Mouse (Mus musculus): ENCODE measurements around the gene Nags. TPM values are rescaled to one million over a fixed set of nuclear protein-coding genes. Genes with fewer than 3 reads are reported as not detected.

Gene Nags
- total and polyA plus RNA-seq, 3 experiments: 5.4 to 9.7 TPM; not detected in 1

DNA sequence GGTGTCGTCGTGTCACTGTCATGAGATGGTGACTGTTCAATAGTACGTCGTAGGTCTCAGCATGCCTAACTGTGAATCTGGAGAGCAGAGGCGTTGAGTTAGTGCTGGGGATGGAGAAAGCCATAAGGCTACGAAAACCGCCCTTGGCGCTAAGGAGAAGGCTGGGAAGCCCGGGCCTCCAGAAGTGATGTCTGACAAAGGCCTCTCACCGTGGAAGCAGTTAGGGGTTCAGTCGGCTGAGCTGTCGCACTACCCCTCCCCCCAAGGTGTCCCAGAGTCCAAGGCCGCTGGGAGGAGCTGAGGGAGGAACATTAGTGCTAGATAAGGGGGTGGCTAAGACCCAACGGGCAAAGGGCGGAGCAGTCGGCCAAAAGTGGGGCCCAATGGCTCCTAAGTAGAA is 692 bp downstream of the Nags start:
- Histone ChIP-seq H3K9me3 (replicated peaks; ENCODE audit: insufficient read depth, low read length) (no peaks in the 10 kb centered on the region), H3K9ac (ENCODE audit: control insufficient read depth, low read depth, low read length, poor library complexity, severe bottlenecking) (peak overlapping the region; percentile 71), H3K27ac (ENCODE audit: control insufficient read depth, low read depth, low read length) (no peak overlapping the region), H3K4me3 (ENCODE audit: control insufficient read depth in 1 of 2, insufficient read depth in 1 of 2, low read depth in 2 of 2, low read length in 2 of 2) (peak overlapping the region; percentile 46 to 75), H3K79me2 (ENCODE audit: control insufficient read depth, insufficient read depth, low read length, poor library complexity) (no peaks in the 10 kb centered on the region), H3K36me3 (ENCODE audit: control insufficient read depth in 1 of 2, insufficient read depth in 2 of 2, low read length in 2 of 2) (no peaks in the 10 kb centered on the region), H3K4me1 (ENCODE audit: control insufficient read depth in 1 of 2, insufficient read depth in 2 of 2, low read length in 2 of 2) (peaks cover 0 to 14% of the 10 kb centered on the region in 2 experiments; a peak in 2 of 4 replicates), H3K27me3 (ENCODE audit: control insufficient read depth in 1 of 2, insufficient read depth in 2 of 2, low read length in 2 of 2) (no peaks in the 10 kb centered on the region)
- DNase-seq (ENCODE audit: low read depth, low spot score): peak; percentile 72
- peak; percentile 47 for TF ChIP-seq NELFE (IDR thresholded peaks at IDR 0.05; ENCODE audit: low read depth, low read length)
- no peak for TF ChIP-seq CHD1 (IDR thresholded peaks at IDR 0.05; ENCODE audit: low read depth, low read length)
- TF ChIP-seq CHD2 (IDR thresholded peaks at IDR 0.05; ENCODE audit: low read length): peak; percentile 38; the same call in 1 of the 2 replicates
- no peak for TF ChIP-seq USF1 (IDR thresholded peaks at IDR 0.05; ENCODE audit: low read depth, low read length)
- no peak for TF ChIP-seq GATA1 (IDR thresholded peaks at IDR 0.05; ENCODE audit: low read depth, low read length)
- peak; percentile 53; the same call in 1 of the 2 replicates for TF ChIP-seq MAZ (IDR thresholded peaks at IDR 0.05; ENCODE audit: low read depth, low read length)
- no peak for TF ChIP-seq KAT2A (conservative IDR thresholded peaks at IDR 0.05; ENCODE audit: low read depth, low read length)
- TF ChIP-seq SMC3 (IDR thresholded peaks at IDR 0.05; ENCODE audit: low read depth, low read length): no peak
- TF ChIP-seq TBP (IDR thresholded peaks at IDR 0.05; ENCODE audit: low read depth, low read length): peak; percentile 49; the same call in 1 of the 2 replicates
- TF ChIP-seq MYB (IDR thresholded peaks at IDR 0.05; ENCODE audit: low read depth, low read length): no peak
- no peak for TF ChIP-seq ETS1 (IDR thresholded peaks at IDR 0.05; ENCODE audit: low read depth, low read length)
- peak; percentile 18 to 52; a peak in 2 of 4 replicates for TF ChIP-seq EP300 (IDR thresholded peaks at IDR 0.05; ENCODE audit: low read depth in 1 of 2, low read length in 2 of 2)
- TF ChIP-seq TAL1 (IDR thresholded peaks at IDR 0.05; ENCODE audit: low read length): no peak
- TF ChIP-seq POLR2AphosphoS5 (IDR thresholded peaks at IDR 0.05; ENCODE audit: borderline replicate concordance, low read depth, low read length): no peak
- peak in 1 of 2 experiments; percentile 21; a peak in 1 of 4 replicates for TF ChIP-seq POLR2A (IDR thresholded peaks at IDR 0.05; ENCODE audit: control insufficient read depth in 1 of 2, insufficient read depth in 1 of 2, low read depth in 1 of 2, low read length in 2 of 2, poor library complexity in 1 of 2)
- TF ChIP-seq USF2 (IDR thresholded peaks at IDR 0.05; ENCODE audit: borderline replicate concordance in 1 of 2, insufficient read depth in 1 of 2, low read depth in 1 of 2, low read length in 2 of 2): no peak
- TF ChIP-seq NRF1 (IDR thresholded peaks at IDR 0.05; ENCODE audit: insufficient read depth, low read depth, low read length, poor library complexity, severe bottlenecking): no peak
- TF ChIP-seq ZMIZ1 (IDR thresholded peaks at IDR 0.05; ENCODE audit: low read depth, low read length): no peak
- TF ChIP-seq BHLHE40 (IDR thresholded peaks at IDR 0.05; ENCODE audit: borderline replicate concordance, low read depth, low read length): no peak
- no peak for TF ChIP-seq ELF1 (IDR thresholded peaks at IDR 0.05; ENCODE audit: low read depth, low read length)
- TF ChIP-seq E2F4 (IDR thresholded peaks at IDR 0.05; ENCODE audit: borderline replicate concordance, low read depth, low read length): no peak
- no peak for TF ChIP-seq MAFK (IDR thresholded peaks at IDR 0.05; ENCODE audit: borderline replicate concordance, low read depth, low read length)
- TF ChIP-seq MAX (IDR thresholded peaks at IDR 0.05; ENCODE audit: low read length): no peak
- TF ChIP-seq ZNF384 (IDR thresholded peaks at IDR 0.05; ENCODE audit: low read depth, low read length): no peak
- TF ChIP-seq RAD21 (IDR thresholded peaks at IDR 0.05; ENCODE audit: low read depth, low read length): no peak
- TF ChIP-seq POLR2AphosphoS2 (IDR thresholded peaks at IDR 0.05; ENCODE audit: low read length): no peak
- no peak for TF ChIP-seq MEF2A (IDR thresholded peaks at IDR 0.05; ENCODE audit: extremely low read depth, insufficient replicate concordance, low read depth, low read length, poor library complexity, severe bottlenecking)
- TF ChIP-seq MYC (IDR thresholded peaks at IDR 0.05; ENCODE audit: low read depth, low read length): no peak
- no peak for TF ChIP-seq HCFC1 (IDR thresholded peaks at IDR 0.05; ENCODE audit: low read depth, low read length)
- TF ChIP-seq GABPA (IDR thresholded peaks at IDR 0.05; ENCODE audit: low read depth, low read length): no peak
- no peak for TF ChIP-seq SIN3A (IDR thresholded peaks at IDR 0.05; ENCODE audit: low read length)
- TF ChIP-seq RCOR1 (IDR thresholded peaks at IDR 0.05; ENCODE audit: low read depth, low read length): no peak
- 0 out of 2 replicates have a peak, but pooled peaks have one; percentile 22 for TF ChIP-seq TCF12 (IDR thresholded peaks at IDR 0.05; ENCODE audit: low read depth, low read length)
- no peak for TF ChIP-seq ZC3H11A (IDR thresholded peaks at IDR 0.05; ENCODE audit: low read depth, low read length)
- no peak for TF ChIP-seq CTCF (IDR thresholded peaks at IDR 0.05 in 2 of 3, conservative IDR thresholded peaks at IDR 0.05 in 1 of 3; ENCODE audit: control insufficient read depth in 1 of 3, insufficient read depth in 1 of 3, low read depth in 2 of 3, low read length in 3 of 3, poor library complexity in 1 of 3, severe bottlenecking in 1 of 3)
- no peak for TF ChIP-seq ZKSCAN1 (IDR thresholded peaks at IDR 0.05; ENCODE audit: low read depth, low read length)
- TF ChIP-seq MXI1 (IDR thresholded peaks at IDR 0.05; ENCODE audit: low read depth, low read length): 0 out of 2 replicates have a peak, but pooled peaks have one; percentile 7

All from MEL (cell line).